Mouse (Mus musculus): ENCODE measurements around the gene Zdhhc18.

Gene Zdhhc18

GRCm38 (mm10) chr4:133649989-133650699, at the start of gene Zdhhc18:
Gene Zdhhc18 (minus strand): TSS chr4:133650154.
- peak; percentile 92 for DNase-seq

GRCm38 (mm10) chr4:133695363-133695762, 45.4 kb upstream of the Zdhhc18 start:
- DNase-seq, result no peak

- DNase-seq, result no peak
Observed at GRCm38 (mm10) chr4:133690252-133690651, 40.3 kb upstream of the Zdhhc18 start.

GRCm38 (mm10) chr4:133688417-133689067, 38.6 kb upstream of the Zdhhc18 start:
- DNase-seq, result no peak

GRCm38 (mm10) chr4:133687126-133687525, 37.2 kb upstream of the Zdhhc18 start:
- no peak for DNase-seq

- DNase-seq, result no peak
Observed at GRCm38 (mm10) chr4:133686512-133686911, 36.6 kb upstream of the Zdhhc18 start.

GRCm38 (mm10) chr4:133680206-133680786, 30.3 kb upstream of the Zdhhc18 start:
- no peak for DNase-seq

- no peak for DNase-seq
Observed at GRCm38 (mm10) chr4:133679629-133680028, 29.7 kb upstream of the Zdhhc18 start.

GRCm38 (mm10) chr4:133677266-133677665, 27.3 kb upstream of the Zdhhc18 start:
- no peak for DNase-seq

- DNase-seq, result no peak
Observed at GRCm38 (mm10) chr4:133676189-133676588, 26.2 kb upstream of the Zdhhc18 start.

- DNase-seq, result no peak
Observed at GRCm38 (mm10) chr4:133675594-133676016, 25.7 kb upstream of the Zdhhc18 start.

GRCm38 (mm10) chr4:133674331-133674695, 24.4 kb upstream of the Zdhhc18 start:
- DNase-seq, result no peak

- peak; percentile 30 for DNase-seq
Observed at GRCm38 (mm10) chr4:133673666-133674330, 23.8 kb upstream of the Zdhhc18 start.

- peak; percentile 56 for DNase-seq
Observed at GRCm38 (mm10) chr4:133672845-133673647, 23.1 kb upstream of the Zdhhc18 start.

GRCm38 (mm10) chr4:133671881-133672844, 22.2 kb upstream of the Zdhhc18 start, which contains the start of gene Pigv:
Gene Pigv (minus strand): TSS chr4:133672647.
- DNase-seq, result peak; percentile 96

- peak; percentile 87 for DNase-seq
Observed at GRCm38 (mm10) chr4:133671184-133671880, 21.4 kb upstream of the Zdhhc18 start.

GRCm38 (mm10) chr4:133669652-133670210, 19.8 kb upstream of the Zdhhc18 start:
- DNase-seq, result no peak

GRCm38 (mm10) chr4:133668537-133668936, 18.6 kb upstream of the Zdhhc18 start:
- no peak for DNase-seq

- no peak for DNase-seq
Observed at GRCm38 (mm10) chr4:133666199-133666598, 16.2 kb upstream of the Zdhhc18 start.

GRCm38 (mm10) chr4:133665118-133665517, 15.2 kb upstream of the Zdhhc18 start:
- no peak for DNase-seq

Measured in thymus, postnatal 14 days (tissue).